Mouse (Mus musculus) liver, postnatal 0 days (tissue): ENCODE results near the gene Pip4p1.
"Not testable (repeated sequence)": the region's sequence is repeated elsewhere in the genome, so short reads cannot be mapped to it uniquely, and the experiment has no call there.

Experiments used
- CTCF ChIP-seq: sonication (generic); IDR thresholded peaks from 2 replicates; pipeline ENCODE4 v1.5.1; 2016; ENCODE audit warnings: antibody characterized with exemption, low read depth
- EP300 ChIP-seq: IDR thresholded peaks from 2 replicates; pipeline ENCODE4 v1.6.1; 2016; ENCODE audit warnings: antibody characterized with exemption, low read depth, mild to moderate bottlenecking

DNA sequence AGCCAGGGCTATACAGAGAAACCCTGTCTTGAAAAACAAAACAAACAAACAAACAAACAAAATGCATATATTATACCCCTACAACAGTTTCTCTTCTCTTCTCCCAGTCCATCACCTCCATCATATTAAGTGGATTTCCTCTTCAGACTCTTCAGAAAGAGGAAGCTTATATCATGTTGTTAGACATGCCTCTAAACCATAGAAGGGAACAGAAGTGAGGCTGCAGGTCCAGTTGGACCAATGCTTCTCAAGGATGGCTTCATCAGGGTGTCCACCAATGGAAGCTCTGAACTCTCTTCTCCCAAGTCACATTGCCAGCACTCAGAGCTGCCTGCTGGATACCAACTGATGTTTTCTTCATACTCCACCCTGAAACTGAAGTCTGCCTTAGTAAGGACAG lies 25.3 kb downstream of the Pip4p1 start:
- not testable (repeated sequence) for TF ChIP-seq CTCF, EP300
